Mouse (Mus musculus) adrenal gland, adult 18-20 months (tissue): ENCODE measurements at regions not wholly inside any gene's neighbourhood (a gene's known extent, or its start where the extent isn't known, plus 50 kb on each side); places are given as distances from the start of the nearest gene placed in this dataset.

ENCODE experiments used
- DNase-seq, 2 experiments: peaks; one replicate each; pipeline ENCODE4 v3.0.0; 2021 to 2022; ENCODE audit warnings: low spot score in 2 of 2

GRCm38 (mm10) chr14:15603954-15604523 lies 165.3 kb upstream of the Lrrc3b start:
- no peak for DNase-seq

- DNase-seq, result no peak
Measured at GRCm38 (mm10) chr14:15610166-15610565, 171.4 kb upstream of the Lrrc3b start.

GRCm38 (mm10) chr14:15634581-15634980 lies 195.8 kb upstream of the Lrrc3b start:
- no peak for DNase-seq

- DNase-seq, result no peak
Measured at GRCm38 (mm10) chr14:15637681-15638080, 198.9 kb upstream of the Lrrc3b start.

- DNase-seq, result no peak
Measured at GRCm38 (mm10) chr14:15638869-15639268, 200.1 kb upstream of the Lrrc3b start.

GRCm38 (mm10) chr14:15660886-15661285 lies 222.1 kb upstream of the Lrrc3b start:
- DNase-seq, result no peak

- no peak for DNase-seq
Measured at GRCm38 (mm10) chr14:15672292-15672691, 233.5 kb upstream of the Lrrc3b start.

GRCm38 (mm10) chr14:15677218-15677617 lies 238.4 kb upstream of the Lrrc3b start:
- no peak for DNase-seq

GRCm38 (mm10) chr14:15679456-15679855 lies 240.7 kb upstream of the Lrrc3b start:
- DNase-seq, result peak in 1 of 2 experiments; percentile 2

GRCm38 (mm10) chr14:15698001-15698400 lies 259.2 kb upstream of the Lrrc3b start:
- no peak for DNase-seq

GRCm38 (mm10) chr14:15698607-15699006 lies 259.8 kb upstream of the Lrrc3b start:
- no peak for DNase-seq

- DNase-seq, result no peak
Measured at GRCm38 (mm10) chr14:15722135-15722534, 283.3 kb upstream of the Lrrc3b start.

- DNase-seq, result no peak
Measured at GRCm38 (mm10) chr14:15746629-15747238, 307.9 kb upstream of the Lrrc3b start.

GRCm38 (mm10) chr14:15769846-15770448 lies 331.2 kb upstream of the Lrrc3b start:
- DNase-seq, result no peak

GRCm38 (mm10) chr14:15784727-15785126 lies 345.9 kb upstream of the Lrrc3b start:
- DNase-seq, result no peak

GRCm38 (mm10) chr14:15785230-15785629 lies 346.4 kb upstream of the Lrrc3b start:
- DNase-seq, result peak in 1 of 2 experiments; percentile 2

- no peak for DNase-seq
Measured at GRCm38 (mm10) chr14:15795698-15796097, 356.9 kb upstream of the Lrrc3b start.

- no peak for DNase-seq
Measured at GRCm38 (mm10) chr14:15797019-15797418, 358.2 kb upstream of the Lrrc3b start.

- no peak for DNase-seq
Measured at GRCm38 (mm10) chr14:15801477-15802099, 362.8 kb upstream of the Lrrc3b start.

GRCm38 (mm10) chr14:15809083-15809482 lies 370.3 kb upstream of the Lrrc3b start:
- no peak for DNase-seq

- no peak for DNase-seq
Measured at GRCm38 (mm10) chr14:15841390-15842023, 402.7 kb upstream of the Lrrc3b start.
